Mouse (Mus musculus) granulocyte monocyte progenitor cell, adult 5-6 weeks (primary cell): ENCODE data around the gene Itk. TPM values are rescaled to one million over a fixed set of nuclear protein-coding genes. Genes with fewer than 3 reads are reported as not detected.
A peak's percentile ranks its signal among the peaks of the same experiment; 100 is the strongest.

Experiments used
- ATAC-seq: replicated peaks from 2 replicates; pipeline ENCODE4 v1.8.0; 2016; ENCODE audit warnings: mild to moderate bottlenecking, moderate TSS enrichment, inconsistent platforms; ENCODE audit not compliant: poor library complexity, severe bottlenecking
- total RNA-seq, 2 experiments: library from RNA; stranded (forward) in 1 of 2; stranded (reverse) in 1 of 2; fragments of 200-712, 200-1000 nt in 1 of 2; fragments of >200 nt in 1 of 2; fragmentation: Nextera tagmentation in 1 of 2; gene quantifications; 2 replicates each; pipeline ENCODE4 v1.2.3; 2014 to 2017

The Itk gene
- total RNA-seq, 2 experiments from 2014 or later = 0.21 TPM; not detected in 1

DNA sequence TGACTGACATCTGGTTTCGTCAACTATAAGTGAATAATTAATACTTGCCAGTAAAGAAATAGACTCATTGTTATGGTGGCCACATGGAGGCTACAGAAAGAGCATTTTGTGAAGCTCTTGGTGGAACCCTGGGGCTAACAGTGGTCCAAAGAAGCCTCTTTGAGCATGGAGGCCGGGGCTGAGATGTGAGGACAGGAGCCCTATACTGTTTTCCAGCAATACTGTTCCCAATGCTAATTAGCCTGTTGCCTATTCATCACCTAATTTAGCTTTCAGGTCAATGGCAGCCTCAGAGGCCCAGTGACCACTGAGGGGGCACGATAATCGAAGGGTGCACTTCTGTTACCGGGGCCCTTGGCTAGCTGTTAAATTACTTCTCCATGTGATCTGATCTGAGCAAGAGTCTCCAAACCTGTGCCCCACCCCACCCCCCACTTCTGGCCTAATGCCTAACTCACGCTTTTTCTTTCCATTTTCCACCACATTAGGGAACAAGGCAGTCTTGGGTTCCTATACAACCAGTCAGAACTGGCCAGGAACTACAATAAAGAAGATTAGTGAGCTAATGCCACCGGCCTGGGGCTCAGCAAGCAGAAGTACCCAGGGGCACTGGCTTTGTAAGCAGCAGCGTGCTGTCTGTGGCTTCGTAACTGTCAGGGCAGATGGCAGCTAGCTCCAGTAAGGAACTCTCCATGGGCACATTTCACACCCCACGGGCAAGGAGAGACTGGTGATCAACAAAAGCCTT, 79.3 kb downstream of the Itk start:
- peak; percentile 40 for ATAC-seq

GRCm38 (mm10) chr11:46309111-46309741, 80.1 kb downstream of the Itk start:
- no peak for ATAC-seq

GRCm38 (mm10) chr11:46308271-46308974, 80.9 kb downstream of the Itk start:
- no peak for ATAC-seq

- no peak for ATAC-seq
These were observed 81.5 kb downstream of the Itk start for GRCm38 (mm10) chr11:46307768-46308167.

GRCm38 (mm10) chr11:46306776-46307175, 82.5 kb downstream of the Itk start:
- no peak for ATAC-seq

DNA sequence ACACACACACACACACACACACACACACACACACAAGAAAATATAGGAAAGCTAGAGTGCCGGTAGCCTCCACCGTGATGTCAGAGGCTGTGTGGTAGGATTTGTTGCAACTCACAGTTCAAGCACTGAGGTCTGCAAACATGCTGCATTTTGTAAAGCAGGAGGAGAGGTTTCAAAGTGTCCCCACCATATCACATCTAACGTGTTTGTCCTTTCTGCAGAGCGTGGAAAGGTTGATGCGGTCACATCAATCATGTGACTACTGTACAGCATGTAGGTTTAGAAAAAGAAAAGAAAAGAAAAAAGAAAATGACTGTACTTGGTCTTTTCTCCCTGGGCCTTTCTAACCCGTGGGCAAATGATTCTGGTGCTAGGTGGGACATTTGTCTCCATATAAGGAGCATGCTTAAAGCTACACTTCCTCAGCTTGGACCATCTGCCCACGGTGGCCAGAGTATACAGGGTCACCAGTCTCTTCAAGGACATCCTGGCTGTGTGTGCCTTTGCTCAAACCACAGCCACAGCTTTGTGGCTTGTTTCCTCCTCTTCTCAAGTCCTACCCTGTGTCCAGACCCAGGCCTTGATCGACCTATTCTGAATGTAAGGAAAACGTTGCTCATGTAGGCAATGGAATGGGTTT, 83.3 kb downstream of the Itk start:
- peak; percentile 36 for ATAC-seq

GRCm38 (mm10) chr11:46304864-46305710, 84.2 kb downstream of the Itk start:
- ATAC-seq = no peak

DNA sequence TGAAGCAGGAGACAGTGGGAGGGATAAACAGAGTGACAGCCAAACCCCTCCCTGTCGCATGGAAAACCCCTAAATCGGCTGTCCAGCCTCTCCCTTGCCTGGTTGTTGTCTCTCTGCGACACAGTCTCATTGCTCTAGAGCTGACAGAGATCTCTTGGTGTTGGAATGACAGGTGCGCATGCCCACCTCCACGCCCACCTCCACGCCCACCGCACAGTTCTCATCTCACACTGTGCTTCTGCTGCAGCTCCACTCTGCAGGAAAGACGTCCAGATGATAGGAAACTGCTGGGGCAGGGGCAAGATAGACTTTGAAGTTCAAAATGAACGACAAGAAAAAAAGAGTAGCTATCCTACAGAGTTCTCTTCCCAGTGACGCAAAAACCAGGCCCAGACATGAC, 85.2 kb downstream of the Itk start:
- no peak for ATAC-seq

GRCm38 (mm10) chr11:46302471-46302870, 86.8 kb downstream of the Itk start:
- ATAC-seq = no peak

GRCm38 (mm10) chr11:46301579-46302248, 87.6 kb downstream of the Itk start:
- ATAC-seq = no peak

DNA sequence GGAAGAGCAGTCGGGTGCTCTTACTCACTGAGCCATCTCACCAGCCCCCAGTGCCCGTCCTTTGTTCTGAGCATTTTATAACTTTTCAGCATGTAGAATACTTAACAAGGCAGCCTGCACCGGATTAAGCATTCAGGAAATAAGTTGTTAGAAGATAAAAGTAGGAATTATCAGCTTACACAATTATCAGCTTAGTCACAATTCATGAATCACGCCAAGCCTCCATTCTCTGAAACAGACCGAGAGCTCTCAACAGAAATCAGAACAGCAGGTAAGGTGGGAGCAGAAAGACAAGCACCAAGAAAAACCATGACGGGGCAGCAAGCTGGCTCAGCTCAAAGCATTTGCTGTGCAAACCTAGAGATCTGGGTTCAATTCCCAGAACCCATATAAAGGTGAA, 89.4 kb downstream of the Itk start:
- no peak for ATAC-seq

GRCm38 (mm10) chr11:46298889-46299785, 90.2 kb downstream of the Itk start:
- ATAC-seq = peak; percentile 80

- no peak for ATAC-seq
These were observed 94.9 kb downstream of the Itk start for GRCm38 (mm10) chr11:46294390-46294789.

- ATAC-seq = no peak
These were observed 95.8 kb downstream of the Itk start for GRCm38 (mm10) chr11:46293491-46293890.

GRCm38 (mm10) chr11:46290988-46291405, 98.3 kb downstream of the Itk start:
- no peak for ATAC-seq

GRCm38 (mm10) chr11:46289561-46289960, 99.8 kb downstream of the Itk start:
- ATAC-seq = no peak

DNA sequence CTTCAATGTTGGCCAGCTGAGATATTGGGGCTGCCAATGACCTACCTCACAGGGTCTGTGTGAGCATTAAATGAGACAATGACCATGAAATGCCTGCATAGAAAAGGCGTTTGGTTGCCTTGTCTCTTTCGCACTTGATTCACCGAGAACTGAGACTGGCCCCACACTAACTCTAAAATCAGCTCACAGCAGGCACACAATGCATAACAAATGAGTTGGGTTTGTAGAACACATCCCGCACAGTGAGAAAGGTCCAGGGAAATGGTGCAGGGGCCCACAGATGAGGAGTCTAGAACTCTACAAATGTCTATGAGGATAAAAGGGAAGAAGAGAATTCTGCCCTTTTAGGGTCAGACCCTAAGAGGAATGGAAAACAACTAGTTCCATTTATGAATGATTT, 100.3 kb downstream of the Itk start:
- no peak for ATAC-seq

DNA sequence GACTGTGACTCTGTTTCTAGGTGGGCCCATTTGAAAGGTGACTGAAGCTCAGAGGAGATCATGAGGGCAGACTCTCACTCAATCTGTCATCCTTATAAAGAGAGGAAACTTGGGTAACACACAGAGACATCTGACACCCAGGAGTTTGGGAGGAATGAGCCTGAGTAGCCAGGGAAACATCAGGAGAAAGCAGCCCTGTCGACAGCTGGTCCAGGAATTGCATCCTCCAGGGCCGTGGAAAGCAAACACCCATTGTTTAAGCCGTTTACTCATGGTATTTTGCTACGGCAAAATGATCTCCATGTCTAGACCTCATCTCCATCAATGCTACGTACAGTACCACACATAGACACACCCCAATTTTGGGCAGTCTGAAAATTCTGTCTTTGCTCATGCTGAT, 101.2 kb downstream of the Itk start:
- no peak for ATAC-seq
